Mouse (Mus musculus): ENCODE measurements at regions not wholly inside any gene's neighbourhood (a gene's known extent, or its start where the extent isn't known, plus 50 kb on each side); places are given as distances from the start of the nearest gene placed in this dataset.

DNA sequence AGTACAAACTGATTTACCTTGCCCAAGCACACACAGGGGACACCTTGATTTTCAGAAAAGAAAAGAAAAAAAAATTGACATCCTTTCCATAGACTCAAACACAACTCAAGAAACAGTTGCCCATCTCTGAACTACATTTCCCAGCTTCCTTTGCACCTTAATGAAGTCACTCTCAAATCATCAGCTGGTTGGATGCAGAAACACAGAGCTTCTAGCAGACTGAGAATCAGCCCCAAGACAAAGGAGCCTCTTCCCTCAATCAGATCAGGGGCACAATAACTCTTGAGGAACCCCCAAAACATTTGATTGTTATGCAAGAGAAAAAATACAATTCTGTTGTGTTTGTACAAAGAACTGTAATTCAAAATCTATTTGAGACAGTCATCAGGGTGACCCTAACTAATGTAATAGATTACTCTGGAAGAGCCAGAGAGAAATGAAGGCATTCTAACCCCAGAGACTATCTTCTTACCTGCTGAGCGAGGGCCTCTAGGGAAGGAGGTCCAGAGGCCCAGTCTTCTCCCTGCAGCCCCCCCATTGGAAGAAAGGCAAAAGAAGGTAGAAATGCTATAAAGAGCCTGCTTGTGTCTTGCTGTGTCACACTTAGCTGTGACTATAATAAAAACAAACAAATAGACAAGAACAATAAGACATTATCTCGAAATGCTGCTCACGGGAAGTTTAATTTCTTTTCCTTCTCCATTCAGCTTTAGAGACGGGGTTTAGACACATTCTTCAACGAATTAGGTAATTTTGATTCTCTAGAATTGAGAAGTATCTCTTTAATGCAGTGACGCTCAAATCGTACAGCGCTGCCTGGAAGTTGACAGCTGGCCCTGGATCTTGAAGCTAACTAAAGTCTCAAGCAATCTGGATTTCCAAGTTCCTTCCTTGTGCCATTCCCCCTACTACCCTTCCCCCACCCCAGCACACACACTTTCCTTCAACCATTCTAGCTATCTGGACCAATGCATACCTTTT, 287.5 kb downstream of the Lnpk start:
- WGBS: 90% methylated on average over 8 of the region's 8 CpGs
- H3K36me3 ChIP-seq (ENCODE audit: control insufficient read depth, insufficient read depth, low read length): no peaks in the 10 kb centered on the region
- H3K4me3 ChIP-seq (ENCODE audit: extremely low read depth, insufficient read depth, insufficient read length): no peak overlapping the region
- TF ChIP-seq POLR2A (IDR thresholded peaks at IDR 0.05; ENCODE audit: low read depth, low read length): no peak
- TF ChIP-seq CTCF (IDR thresholded peaks at IDR 0.05; ENCODE audit: extremely low read depth, insufficient read depth, insufficient read length, insufficient replicate concordance): no peak
- no peaks in the 10 kb centered on the region for H3K4me1 ChIP-seq (ENCODE audit: control insufficient read depth, insufficient read depth, insufficient read length)
- H3K27ac ChIP-seq (ENCODE audit: insufficient read depth, low read length): no peak overlapping the region
- no peak for DNase-seq (ENCODE audit: low read depth in 1 of 2, low spot score in 2 of 2)
- H3K27me3 ChIP-seq (ENCODE audit: control insufficient read depth, insufficient read depth, low read length): no peaks in the 10 kb centered on the region; the same call in 1 of the 2 replicates

DNA sequence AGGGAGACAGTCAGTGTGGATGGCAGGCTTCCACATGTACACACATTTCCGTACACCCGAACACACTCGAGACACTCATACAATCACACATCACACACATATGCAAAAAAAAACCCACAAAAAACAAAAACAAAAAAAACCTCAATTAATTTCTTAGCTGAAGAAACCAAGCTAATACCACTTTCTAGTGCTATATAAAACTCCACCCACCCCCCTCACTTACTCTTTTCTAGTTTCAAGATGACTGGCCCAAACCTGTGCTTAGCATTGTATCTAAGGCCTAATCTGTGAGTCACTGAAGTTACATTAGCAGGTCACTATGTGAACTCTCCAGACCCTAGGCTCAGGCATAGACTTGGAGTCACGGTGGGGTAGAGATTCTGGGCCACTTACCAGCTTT, 293.6 kb downstream of the Lnpk start:
- Histone ChIP-seq H3K27ac (ENCODE audit: insufficient read depth, low read length) (no peak overlapping the region), H3K36me3 (ENCODE audit: control insufficient read depth, insufficient read depth, low read length) (no peaks in the 10 kb centered on the region), H3K4me3 (ENCODE audit: extremely low read depth, insufficient read depth, insufficient read length) (no peak overlapping the region), H3K27me3 (ENCODE audit: control insufficient read depth, insufficient read depth, low read length) (no peaks in the 10 kb centered on the region), H3K4me1 (ENCODE audit: control insufficient read depth, insufficient read depth, insufficient read length) (no peaks in the 10 kb centered on the region)
- no peak for DNase-seq (ENCODE audit: low read depth in 1 of 2, low spot score in 2 of 2)
- 89% methylated on average over 4 of the region's 4 CpGs for WGBS
- TF ChIP-seq POLR2A (IDR thresholded peaks at IDR 0.05; ENCODE audit: low read depth, low read length): no peak
- TF ChIP-seq CTCF (IDR thresholded peaks at IDR 0.05; ENCODE audit: extremely low read depth, insufficient read depth, insufficient read length, insufficient replicate concordance): no peak

DNA sequence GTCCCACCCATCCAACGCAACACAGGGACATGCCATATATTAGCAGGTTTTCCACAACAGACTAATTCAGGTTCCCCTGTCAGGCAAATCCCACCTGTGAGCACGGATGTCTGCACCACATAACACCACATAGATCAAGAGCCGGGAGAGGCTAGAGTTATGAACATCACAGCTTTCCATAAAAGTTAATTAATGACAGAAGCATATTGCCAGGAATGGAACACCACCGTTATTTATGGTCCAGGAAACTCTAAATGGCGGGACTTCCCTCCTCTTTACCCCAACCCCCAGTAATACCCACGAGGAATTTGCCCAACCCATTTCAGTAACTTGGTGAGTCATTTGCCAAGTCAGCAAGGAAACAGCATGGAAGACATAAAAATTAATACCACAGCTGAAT, 314.3 kb downstream of the Lnpk start:
- H3K27me3 ChIP-seq (ENCODE audit: control insufficient read depth, insufficient read depth, low read length): no peaks in the 10 kb centered on the region
- H3K4me1 ChIP-seq (ENCODE audit: control insufficient read depth, insufficient read depth, insufficient read length): no peaks in the 10 kb centered on the region
- WGBS: 75% methylated on average over 6 of the region's 6 CpGs
- H3K36me3 ChIP-seq (ENCODE audit: control insufficient read depth, insufficient read depth, low read length): no peaks in the 10 kb centered on the region
- no peak overlapping the region for H3K27ac ChIP-seq (ENCODE audit: insufficient read depth, low read length)
- no peak for DNase-seq (ENCODE audit: low read depth in 1 of 2, low spot score in 2 of 2)
- H3K4me3 ChIP-seq (ENCODE audit: extremely low read depth, insufficient read depth, insufficient read length): no peak overlapping the region
- TF ChIP-seq CTCF (IDR thresholded peaks at IDR 0.05; ENCODE audit: extremely low read depth, insufficient read depth, insufficient read length, insufficient replicate concordance) (no peak), POLR2A (IDR thresholded peaks at IDR 0.05; ENCODE audit: low read depth, low read length) (no peak)

DNA sequence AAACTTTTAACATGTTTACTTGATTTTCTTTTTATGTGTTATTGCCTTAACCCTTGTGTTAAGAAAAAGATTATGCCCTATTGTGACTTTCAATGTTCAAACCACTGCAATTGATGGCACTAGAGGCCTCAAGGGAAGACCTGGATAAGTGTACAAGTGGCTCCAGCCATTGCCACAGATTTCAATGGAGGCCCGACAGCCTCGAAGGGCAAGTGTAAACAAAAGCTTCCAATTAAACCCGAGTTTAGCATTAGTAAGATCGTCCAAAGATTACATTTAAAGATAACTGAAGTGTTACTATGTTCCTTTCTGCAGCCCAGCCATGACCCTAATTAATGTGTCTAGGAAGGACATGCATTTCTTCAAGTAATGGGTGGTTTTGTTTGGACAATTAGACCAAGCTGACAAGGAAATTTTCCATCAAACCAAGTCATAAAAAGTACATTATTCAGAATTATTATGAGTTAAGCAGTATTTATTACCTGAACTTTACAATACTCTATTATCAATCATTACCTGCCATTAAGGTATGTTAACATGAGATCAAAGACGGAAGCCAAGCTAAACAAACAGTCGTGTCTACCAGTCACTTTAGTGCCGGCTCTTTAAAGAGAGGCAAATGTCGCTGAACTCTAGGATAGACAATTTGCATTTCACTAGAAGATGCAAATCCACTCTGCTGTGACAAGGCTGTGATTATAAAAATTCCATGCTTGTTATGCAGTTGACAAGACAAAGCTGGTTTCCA, 322.0 kb downstream of the Lnpk start:
- Histone ChIP-seq H3K27me3 (ENCODE audit: control insufficient read depth, insufficient read depth, low read length) (no peaks in the 10 kb centered on the region), H3K36me3 (ENCODE audit: control insufficient read depth, insufficient read depth, low read length) (no peaks in the 10 kb centered on the region), H3K4me3 (ENCODE audit: extremely low read depth, insufficient read depth, insufficient read length) (no peak overlapping the region), H3K4me1 (ENCODE audit: control insufficient read depth, insufficient read depth, insufficient read length) (no peaks in the 10 kb centered on the region), H3K27ac (ENCODE audit: insufficient read depth, low read length) (no peak overlapping the region)
- DNase-seq (ENCODE audit: low read depth in 1 of 2, low spot score in 2 of 2): no peak
- WGBS: 40% methylated on average over 8 of the region's 8 CpGs
- TF ChIP-seq POLR2A (IDR thresholded peaks at IDR 0.05; ENCODE audit: low read depth, low read length) (no peak), CTCF (IDR thresholded peaks at IDR 0.05; ENCODE audit: extremely low read depth, insufficient read depth, insufficient read length, insufficient replicate concordance) (no peak)

DNA sequence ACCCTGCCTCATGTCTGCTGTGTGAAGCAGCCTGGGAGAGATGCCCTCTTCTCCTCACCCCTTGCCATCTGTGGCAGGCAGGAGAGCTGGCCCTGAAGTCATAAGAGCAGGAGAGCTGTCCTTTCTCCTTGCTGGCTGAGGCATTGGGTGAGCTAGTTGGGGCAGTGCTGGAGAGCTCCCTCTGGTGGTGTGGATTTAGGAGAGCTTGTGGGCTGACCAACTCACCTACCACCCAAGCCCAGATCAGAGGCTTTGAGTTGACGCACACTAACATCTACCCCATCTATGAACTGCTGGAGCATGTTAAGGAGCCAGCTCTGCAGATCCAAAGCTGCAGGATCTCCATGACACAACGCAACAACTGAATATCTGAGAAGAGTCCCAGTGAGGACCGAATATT, 331.7 kb downstream of the Lnpk start:
- TF ChIP-seq CTCF (IDR thresholded peaks at IDR 0.05; ENCODE audit: extremely low read depth, insufficient read depth, insufficient read length, insufficient replicate concordance) (no peak), POLR2A (IDR thresholded peaks at IDR 0.05; ENCODE audit: low read depth, low read length) (no peak)
- no peak for DNase-seq (ENCODE audit: low read depth in 1 of 2, low spot score in 2 of 2)
- Histone ChIP-seq H3K27ac (ENCODE audit: insufficient read depth, low read length) (no peak overlapping the region), H3K4me3 (ENCODE audit: extremely low read depth, insufficient read depth, insufficient read length) (no peak overlapping the region), H3K27me3 (ENCODE audit: control insufficient read depth, insufficient read depth, low read length) (no peaks in the 10 kb centered on the region), H3K4me1 (ENCODE audit: control insufficient read depth, insufficient read depth, insufficient read length) (no peaks in the 10 kb centered on the region), H3K36me3 (ENCODE audit: control insufficient read depth, insufficient read depth, low read length) (no peaks in the 10 kb centered on the region)
- 90% methylated on average over 3 of the region's 3 CpGs for whole genome bisulfite sequencing

DNA sequence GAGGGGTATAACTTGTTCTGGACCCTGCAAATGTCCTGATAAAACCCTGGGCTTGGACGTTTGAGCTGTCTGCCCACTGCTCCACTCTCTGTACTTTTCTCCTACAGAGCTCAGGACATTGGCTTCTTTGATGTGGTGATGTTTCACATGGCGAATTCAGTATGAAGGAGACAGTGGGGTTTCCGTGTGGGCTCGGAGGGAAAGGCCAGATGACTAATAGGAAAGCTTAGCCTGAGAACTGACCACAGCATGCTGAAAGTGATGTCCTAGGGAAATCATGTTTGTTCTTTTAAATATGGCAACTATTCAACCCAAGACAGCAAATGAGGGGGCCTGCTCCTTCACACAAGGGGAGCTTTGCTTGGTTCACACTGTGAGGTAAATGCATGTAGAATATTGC, 332.6 kb downstream of the Lnpk start:
- no peaks in the 10 kb centered on the region for H3K36me3 ChIP-seq (ENCODE audit: control insufficient read depth, insufficient read depth, low read length)
- H3K27me3 ChIP-seq (ENCODE audit: control insufficient read depth, insufficient read depth, low read length): no peaks in the 10 kb centered on the region
- H3K4me3 ChIP-seq (ENCODE audit: extremely low read depth, insufficient read depth, insufficient read length): no peak overlapping the region
- WGBS: 84% methylated on average over 4 of the region's 4 CpGs
- H3K27ac ChIP-seq (ENCODE audit: insufficient read depth, low read length): no peak overlapping the region
- no peaks in the 10 kb centered on the region for H3K4me1 ChIP-seq (ENCODE audit: control insufficient read depth, insufficient read depth, insufficient read length)
- TF ChIP-seq POLR2A (IDR thresholded peaks at IDR 0.05; ENCODE audit: low read depth, low read length) (no peak), CTCF (IDR thresholded peaks at IDR 0.05; ENCODE audit: extremely low read depth, insufficient read depth, insufficient read length, insufficient replicate concordance) (no peak)
- DNase-seq (ENCODE audit: low read depth in 1 of 2, low spot score in 2 of 2): no peak
